Mouse (Mus musculus): ENCODE measurements around the gene Zfp442. TPM values are rescaled to one million over a fixed set of nuclear protein-coding genes. Genes with fewer than 3 reads are reported as not detected.
"Not testable (repeated sequence)": the region's sequence is repeated elsewhere in the genome, so short reads cannot be mapped to it uniquely, and the experiment has no call there.

The Zfp442 gene
- 7.7 and 7.8 TPM in 2 replicates for polyA plus RNA-seq (2014; fragmentation: Nextera tagmentation; extraction: Ambion mirVana)

DNA sequence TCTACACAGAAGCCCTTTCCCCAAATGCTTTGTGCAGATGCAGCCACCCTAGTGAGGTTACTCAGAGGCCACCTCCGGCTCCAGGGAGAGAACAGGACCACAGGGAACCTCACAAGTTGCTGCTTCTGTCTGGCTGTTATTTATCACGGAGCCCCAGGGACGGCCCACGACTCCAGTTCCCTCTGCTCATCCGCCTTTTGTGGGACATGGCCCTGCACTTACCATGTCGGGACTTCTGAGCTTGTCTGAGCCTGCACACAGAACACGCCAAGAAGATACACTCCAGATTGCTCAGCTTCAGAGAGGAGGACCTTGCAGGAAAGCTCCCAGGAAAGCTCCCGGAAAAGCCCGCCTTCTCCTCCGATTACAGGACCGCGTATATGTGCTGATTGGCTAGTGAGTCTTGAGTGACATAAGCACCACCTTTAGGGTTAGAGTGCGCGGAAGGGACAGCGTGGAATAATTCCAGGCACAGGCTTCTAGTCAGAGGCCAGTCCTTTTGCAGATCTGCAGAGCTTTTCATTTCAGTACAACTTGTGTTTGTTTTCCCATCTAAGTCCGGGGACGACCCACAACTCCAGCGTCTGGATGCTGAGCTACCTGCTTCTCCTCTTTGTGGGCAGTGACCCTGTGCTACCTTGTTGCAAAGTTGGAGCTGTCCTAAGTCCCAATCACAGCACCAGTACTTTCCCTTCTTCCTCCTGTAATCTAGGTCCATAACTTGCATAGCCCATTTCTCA lies at the start of gene Zfp442:
Gene Zfp442, minus strand, starts transcription at position 307 of the 740 bp plus-strand sequence.
- Histone ChIP-seq H3K4me2 (ENCODE audit: low read depth, low read length) (peak within 1 kb of the TSS; percentile 36), H3K4me3 (ENCODE audit: low read depth, low read length) (peak within 1 kb of the TSS; percentile 38), H3K9ac (replicated peaks; ENCODE audit: low read length) (peak within 1 kb of the TSS; percentile 60)
- H3K9me3 ChIP-seq (replicated peaks; ENCODE audit: control insufficient read depth, low read length); H3K27ac ChIP-seq (replicated peaks; ENCODE audit: low read depth, low read length); H3K4me1 ChIP-seq (ENCODE audit: control insufficient read depth, insufficient read depth, low read length); H3K36me3 ChIP-seq (replicated peaks; ENCODE audit: control insufficient read depth, insufficient read depth, low read depth, low read length); H3K27me3 ChIP-seq (ENCODE audit: control insufficient read depth, insufficient read depth, low read length): not testable (repeated sequence)
- WGBS = 0% methylated on average over 18 of the region's 18 CpGs
- ATAC-seq (replicated peaks; ENCODE audit: insufficient number of reproducible peaks, low FRiP score, low TSS enrichment, low read depth) (peak; percentile 100), DNase-seq (ENCODE audit: low spot score) (peak; percentile 66)

DNA sequence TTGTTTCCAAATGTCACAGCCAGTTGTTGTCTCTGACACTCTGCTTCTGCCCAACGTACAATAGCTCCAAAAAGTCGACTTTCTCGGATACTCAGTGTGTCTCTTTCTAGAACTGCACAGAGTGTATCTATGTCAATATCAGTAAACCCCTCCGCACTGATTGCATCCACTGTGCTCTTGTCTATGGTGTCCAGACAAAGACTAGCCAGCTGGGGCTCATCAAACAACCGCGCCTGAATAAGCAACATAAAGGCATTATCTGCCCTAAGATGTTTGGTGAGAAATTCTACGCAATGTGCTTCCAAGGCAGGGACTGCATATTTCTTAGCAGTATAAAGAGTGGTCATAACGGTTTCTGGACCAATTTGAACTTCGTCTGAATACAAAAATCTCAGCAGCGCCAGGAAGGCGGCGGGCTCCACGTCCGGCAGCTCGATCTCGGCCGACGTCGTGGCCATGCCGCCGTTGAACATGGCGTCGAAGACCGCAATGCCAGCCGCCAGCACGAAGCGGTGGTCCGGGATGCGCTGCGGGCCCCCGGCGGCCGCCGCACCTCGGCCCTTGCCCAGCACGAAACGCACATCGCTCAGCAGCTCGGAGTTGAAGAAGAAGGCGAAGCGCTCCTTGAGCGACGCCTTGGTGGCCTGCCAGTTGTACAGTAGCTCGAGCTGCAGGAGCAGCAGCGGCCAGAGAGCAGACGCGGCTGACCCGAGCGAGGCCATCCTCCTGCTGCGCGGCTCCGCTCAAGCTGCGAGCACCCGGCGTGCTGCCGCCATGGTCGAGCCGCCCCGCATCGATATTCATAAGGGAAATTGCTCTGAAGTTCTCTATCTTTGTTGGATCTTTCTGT lies 49.1 kb upstream of the Zfp442 start:
- 42% methylated on average over 60 of the region's 60 CpGs for WGBS
- not testable (repeated sequence) for H3K27me3 ChIP-seq (ENCODE audit: control insufficient read depth, insufficient read depth, low read length); H3K36me3 ChIP-seq (replicated peaks; ENCODE audit: control insufficient read depth, insufficient read depth, low read depth, low read length); H3K9me3 ChIP-seq (replicated peaks; ENCODE audit: control insufficient read depth, low read length); H3K27ac ChIP-seq (replicated peaks; ENCODE audit: low read depth, low read length); H3K9ac ChIP-seq (replicated peaks; ENCODE audit: low read length); ATAC-seq (replicated peaks; ENCODE audit: insufficient number of reproducible peaks, low FRiP score, low TSS enrichment, low read depth); H3K4me1 ChIP-seq (ENCODE audit: control insufficient read depth, insufficient read depth, low read length); DNase-seq (ENCODE audit: low spot score)
- peak overlapping the region; percentile 8; the same call in 1 of the 2 replicates for H3K4me3 ChIP-seq (ENCODE audit: low read depth, low read length)
- peak overlapping the region; percentile 21 for H3K4me2 ChIP-seq (ENCODE audit: low read depth, low read length)

DNA sequence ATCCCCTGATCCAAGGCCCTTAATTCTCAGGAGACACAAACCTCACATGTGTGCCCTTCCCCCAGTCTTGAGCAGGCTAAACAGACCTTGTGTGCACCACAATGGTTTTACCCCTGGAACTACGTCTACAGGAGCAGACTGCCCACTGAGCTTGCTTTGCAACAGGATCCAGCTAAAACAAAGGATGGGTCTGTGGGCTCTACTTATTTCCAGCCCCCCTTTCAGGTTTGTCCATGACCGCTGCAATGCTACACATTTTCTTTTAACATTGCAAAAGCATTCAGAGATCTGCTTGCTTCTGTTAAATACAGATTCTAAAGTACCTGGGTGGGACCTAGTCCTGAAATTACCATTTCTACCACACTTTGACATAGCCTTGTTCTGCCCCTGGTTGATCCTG lies 41.7 kb upstream of the Zfp442 start:
- no peak for DNase-seq (ENCODE audit: low spot score)
- Histone ChIP-seq H3K4me1 (ENCODE audit: control insufficient read depth, insufficient read depth, low read length) (no peaks in the 10 kb centered on the region), H3K27ac (replicated peaks; ENCODE audit: low read depth, low read length) (no peak overlapping the region), H3K4me2 (ENCODE audit: low read depth, low read length) (no peak overlapping the region), H3K9me3 (replicated peaks; ENCODE audit: control insufficient read depth, low read length) (no peaks in the 10 kb centered on the region), H3K4me3 (ENCODE audit: low read depth, low read length) (no peak overlapping the region), H3K9ac (replicated peaks; ENCODE audit: low read length) (no peak overlapping the region), H3K27me3 (ENCODE audit: control insufficient read depth, insufficient read depth, low read length) (no peaks in the 10 kb centered on the region), H3K36me3 (replicated peaks; ENCODE audit: control insufficient read depth, insufficient read depth, low read depth, low read length) (no peaks in the 10 kb centered on the region)
- no peak for ATAC-seq (replicated peaks; ENCODE audit: insufficient number of reproducible peaks, low FRiP score, low TSS enrichment, low read depth)
- WGBS = 70% methylated on average over 2 of the region's 2 CpGs

DNA sequence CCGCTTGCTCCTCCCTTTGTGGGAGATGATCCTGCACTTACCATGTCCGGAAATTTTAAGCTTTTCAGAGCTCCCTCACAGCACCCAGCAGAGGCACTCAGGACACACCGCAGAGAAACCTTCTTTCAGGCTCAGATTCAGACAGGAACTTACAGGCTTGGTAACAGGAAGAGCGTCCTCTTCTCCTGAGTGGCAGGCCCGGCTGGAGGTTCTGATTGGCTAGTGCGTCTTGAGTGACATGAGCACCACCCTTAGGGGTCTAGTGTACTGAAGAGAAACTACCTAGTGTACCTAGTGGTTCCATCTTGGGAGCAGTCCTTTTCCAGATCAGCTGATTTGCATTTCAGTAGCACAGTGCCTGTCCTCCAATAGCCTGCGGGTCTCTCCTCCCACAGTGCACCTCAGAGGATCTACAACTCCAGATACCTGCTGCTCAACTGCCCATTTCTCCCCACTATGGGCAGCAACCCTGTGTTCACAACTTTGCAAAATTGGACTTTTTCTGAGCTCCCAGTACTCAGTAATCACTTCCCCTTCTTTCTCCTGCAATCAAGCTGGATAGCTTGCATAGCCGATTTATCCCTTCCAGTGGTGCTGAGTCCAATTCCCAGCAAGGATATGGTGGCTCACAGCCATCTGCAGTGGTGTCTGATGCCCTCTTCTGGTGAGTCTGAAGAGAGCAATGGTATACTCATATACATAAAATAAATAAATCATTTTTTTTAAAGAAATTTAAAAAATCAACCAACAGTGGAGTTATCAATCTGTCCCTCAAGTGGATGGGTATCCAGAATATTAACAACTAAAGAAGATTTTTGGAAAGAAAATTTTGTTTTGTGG lies 33.9 kb upstream of the Zfp442 start, which contains the start of gene Zfp345:
Gene Zfp345, minus strand, starts transcription at position 153 of the 840 bp plus-strand sequence.
- H3K27ac ChIP-seq (replicated peaks; ENCODE audit: low read depth, low read length); ATAC-seq (replicated peaks; ENCODE audit: insufficient number of reproducible peaks, low FRiP score, low TSS enrichment, low read depth); DNase-seq (ENCODE audit: low spot score); H3K4me1 ChIP-seq (ENCODE audit: control insufficient read depth, insufficient read depth, low read length); H3K9me3 ChIP-seq (replicated peaks; ENCODE audit: control insufficient read depth, low read length); H3K4me3 ChIP-seq (ENCODE audit: low read depth, low read length); H3K36me3 ChIP-seq (replicated peaks; ENCODE audit: control insufficient read depth, insufficient read depth, low read depth, low read length); H3K4me2 ChIP-seq (ENCODE audit: low read depth, low read length); H3K27me3 ChIP-seq (ENCODE audit: control insufficient read depth, insufficient read depth, low read length); H3K9ac ChIP-seq (replicated peaks; ENCODE audit: low read length): not testable (repeated sequence)
- 70% methylated on average over 7 of the region's 8 CpGs for WGBS

DNA sequence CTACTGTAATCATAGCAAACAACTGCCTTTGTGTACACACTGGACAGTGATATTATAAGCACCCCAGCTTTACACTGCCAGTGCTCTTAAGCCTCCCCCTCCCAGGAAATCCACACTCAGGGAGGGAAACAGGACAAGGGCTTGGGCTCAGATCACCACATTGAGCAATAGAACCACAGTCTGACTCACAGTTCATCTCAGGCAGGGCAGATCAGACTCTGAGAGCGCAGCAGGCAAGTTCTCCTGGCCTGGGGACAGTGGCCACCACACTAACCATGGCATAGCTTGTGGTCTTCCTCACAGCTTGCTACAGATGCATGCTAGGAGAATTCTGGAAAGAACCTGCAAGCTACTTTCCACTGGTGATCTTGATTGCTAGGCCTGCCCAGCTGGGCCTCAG lies 12.2 kb downstream of the Zfp442 start:
- H3K4me3 ChIP-seq (ENCODE audit: low read depth, low read length); H3K4me1 ChIP-seq (ENCODE audit: control insufficient read depth, insufficient read depth, low read length); H3K9me3 ChIP-seq (replicated peaks; ENCODE audit: control insufficient read depth, low read length); H3K27me3 ChIP-seq (ENCODE audit: control insufficient read depth, insufficient read depth, low read length); H3K36me3 ChIP-seq (replicated peaks; ENCODE audit: control insufficient read depth, insufficient read depth, low read depth, low read length); H3K4me2 ChIP-seq (ENCODE audit: low read depth, low read length); DNase-seq (ENCODE audit: low spot score); H3K9ac ChIP-seq (replicated peaks; ENCODE audit: low read length); ATAC-seq (replicated peaks; ENCODE audit: insufficient number of reproducible peaks, low FRiP score, low TSS enrichment, low read depth); H3K27ac ChIP-seq (replicated peaks; ENCODE audit: low read depth, low read length): not testable (repeated sequence)
- 92% methylated on average over 1 of the region's 1 CpGs for WGBS

DNA sequence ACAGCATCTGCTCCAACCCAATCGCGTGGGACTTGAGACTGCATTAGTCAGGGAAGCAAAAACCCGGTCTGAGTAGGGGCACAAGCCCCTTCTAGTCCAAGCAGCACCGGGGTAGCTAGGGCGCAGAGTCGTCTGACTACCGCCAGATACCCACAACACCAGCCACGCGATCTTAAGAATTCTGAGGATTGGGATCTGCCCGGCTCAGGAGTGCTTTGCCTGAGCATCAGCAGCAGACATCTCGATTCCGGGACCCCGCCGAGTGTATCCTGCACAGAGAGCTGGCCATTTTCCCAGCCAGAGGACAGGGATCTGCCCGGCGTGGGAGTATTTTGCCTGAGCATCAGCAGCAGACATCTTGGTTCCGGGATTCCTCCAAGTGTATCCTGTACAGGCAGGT lies 39.1 kb downstream of the Zfp442 start:
- H3K9me3 ChIP-seq (replicated peaks; ENCODE audit: control insufficient read depth, low read length); H3K9ac ChIP-seq (replicated peaks; ENCODE audit: low read length); H3K4me1 ChIP-seq (ENCODE audit: control insufficient read depth, insufficient read depth, low read length); H3K4me2 ChIP-seq (ENCODE audit: low read depth, low read length); ATAC-seq (replicated peaks; ENCODE audit: insufficient number of reproducible peaks, low FRiP score, low TSS enrichment, low read depth); H3K4me3 ChIP-seq (ENCODE audit: low read depth, low read length); DNase-seq (ENCODE audit: low spot score); H3K27ac ChIP-seq (replicated peaks; ENCODE audit: low read depth, low read length); H3K27me3 ChIP-seq (ENCODE audit: control insufficient read depth, insufficient read depth, low read length); H3K36me3 ChIP-seq (replicated peaks; ENCODE audit: control insufficient read depth, insufficient read depth, low read depth, low read length): not testable (repeated sequence)
- WGBS = 85% methylated on average over 17 of the region's 17 CpGs

DNA sequence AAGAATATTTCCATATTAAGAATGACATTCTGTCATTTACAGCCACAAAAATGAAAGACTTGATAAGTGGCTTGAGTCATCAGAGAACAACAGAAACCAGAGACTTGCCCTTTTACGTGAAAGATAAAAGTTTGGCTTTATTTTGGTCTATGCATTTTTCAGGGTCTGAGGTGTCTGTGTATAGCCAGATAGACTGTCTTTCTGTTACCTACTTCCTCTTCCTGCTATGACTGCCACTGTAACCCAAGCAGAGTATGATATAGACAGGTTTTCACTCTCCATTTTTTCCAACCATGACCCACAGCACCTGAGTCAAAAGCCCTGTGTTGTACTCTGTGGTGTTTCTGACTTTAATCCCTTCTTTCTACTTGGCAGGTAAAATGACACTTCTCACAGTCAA lies 61.1 kb downstream of the Zfp442 start:
- H3K27ac ChIP-seq (replicated peaks; ENCODE audit: low read depth, low read length) = no peak overlapping the region
- H3K4me2 ChIP-seq (ENCODE audit: low read depth, low read length) = no peak overlapping the region
- WGBS = 79% methylated on average over 1 of the region's 1 CpGs
- H3K27me3 ChIP-seq (ENCODE audit: control insufficient read depth, insufficient read depth, low read length) = no peaks in the 10 kb centered on the region
- no peaks in the 10 kb centered on the region for H3K36me3 ChIP-seq (replicated peaks; ENCODE audit: control insufficient read depth, insufficient read depth, low read depth, low read length)
- no peak overlapping the region for H3K4me3 ChIP-seq (ENCODE audit: low read depth, low read length)
- ATAC-seq (replicated peaks; ENCODE audit: insufficient number of reproducible peaks, low FRiP score, low TSS enrichment, low read depth) (no peak), DNase-seq (ENCODE audit: low spot score) (no peak)
- H3K4me1 ChIP-seq (ENCODE audit: control insufficient read depth, insufficient read depth, low read length) = no peaks in the 10 kb centered on the region
- H3K9me3 ChIP-seq (replicated peaks; ENCODE audit: control insufficient read depth, low read length) = no peaks in the 10 kb centered on the region
- H3K9ac ChIP-seq (replicated peaks; ENCODE audit: low read length) = no peak overlapping the region
